Mouse (Mus musculus): ENCODE measurements at regions not wholly inside any gene's neighbourhood (a gene's known extent, or its start where the extent isn't known, plus 50 kb on each side); places are given as distances from the start of the nearest gene placed in this dataset.

DNA sequence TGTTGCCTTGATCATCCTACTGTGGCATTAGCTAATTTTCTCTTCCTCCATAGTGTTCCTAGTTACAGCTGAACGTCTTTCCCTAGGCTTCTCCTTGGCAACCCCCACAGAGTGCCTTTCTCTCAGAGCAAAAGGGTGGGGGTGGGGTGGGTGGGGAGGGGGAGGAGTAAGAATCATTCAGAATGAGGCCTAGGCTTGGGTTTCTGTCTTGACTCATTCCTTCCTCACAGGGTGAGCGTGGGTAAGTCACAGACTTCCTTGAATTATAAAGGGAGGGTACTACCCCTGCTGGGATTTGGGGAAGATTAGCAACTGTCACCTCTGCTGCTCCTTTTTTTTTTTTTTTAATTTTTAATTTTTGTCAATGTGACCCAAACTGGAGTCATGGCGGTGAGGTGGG lies 114.5 kb downstream of the Dhx35 start:
- DNase-seq (ENCODE audit: low spot score), result no peak

DNA sequence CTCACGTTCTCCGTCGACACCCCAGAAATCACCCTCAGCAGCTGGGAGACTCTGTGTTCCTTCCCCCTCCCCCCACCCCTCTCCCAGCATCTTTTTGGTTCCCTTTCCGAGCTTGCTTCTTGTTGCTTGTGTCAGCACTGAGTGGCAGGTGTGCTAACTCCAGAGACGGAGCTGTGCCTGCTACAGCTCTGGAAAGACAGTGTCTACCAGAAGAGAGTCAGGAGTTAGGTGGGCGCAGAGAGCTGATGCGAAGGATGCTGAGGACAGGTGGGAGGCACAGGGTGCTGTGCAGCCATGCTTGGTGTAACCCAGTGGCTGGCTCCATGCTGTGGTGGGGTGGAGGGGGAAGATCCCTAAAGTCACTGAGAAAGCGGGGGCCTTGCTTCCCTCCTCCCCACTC lies 115.7 kb downstream of the Dhx35 start:
- no peak for DNase-seq (ENCODE audit: low spot score)

DNA sequence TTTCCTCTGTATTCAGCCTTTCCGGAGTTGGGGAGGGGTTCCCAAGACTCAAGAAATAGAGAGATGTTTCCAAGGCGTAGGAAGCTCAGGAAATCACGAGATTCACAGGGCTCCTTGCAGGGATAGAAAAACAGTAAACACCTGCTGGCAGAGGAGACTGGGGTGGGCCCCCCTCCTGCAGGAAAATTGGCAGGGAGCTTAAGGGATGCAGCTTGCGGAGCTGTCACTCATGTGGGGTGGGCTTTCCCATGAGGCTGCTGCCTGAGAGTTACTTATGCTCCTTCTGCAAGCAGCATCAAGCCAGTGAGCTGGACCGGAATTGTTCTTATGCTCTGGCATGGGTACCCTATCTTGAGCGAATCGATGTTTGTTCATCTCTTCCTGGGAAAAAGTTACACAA lies 116.6 kb downstream of the Dhx35 start:
- no peak for DNase-seq (ENCODE audit: low spot score)

GRCm38 (mm10) chr2:158912631-158913258 lies 118.1 kb downstream of the Dhx35 start:
- DNase-seq (ENCODE audit: low spot score), result peak; percentile 46

DNA sequence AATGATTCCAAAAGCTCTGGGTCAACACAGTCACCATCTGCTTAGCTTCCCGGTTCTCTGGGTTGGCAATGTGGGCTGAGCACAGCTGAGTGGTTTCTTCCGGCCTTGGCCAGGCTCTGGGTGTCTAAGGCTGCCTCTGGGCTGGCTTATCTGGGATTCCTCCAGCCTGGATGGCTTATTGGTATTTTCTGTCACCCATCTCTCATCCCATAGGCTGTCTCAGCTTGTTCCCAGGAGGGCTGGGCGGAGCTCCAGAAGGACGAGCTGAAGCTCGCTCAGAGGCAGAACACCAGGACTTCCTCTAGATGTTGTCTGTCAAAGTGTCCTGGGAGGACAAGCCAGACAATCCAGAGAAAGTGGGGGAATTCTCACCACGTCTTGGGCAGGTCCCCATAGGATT lies 122.8 kb downstream of the Dhx35 start:
- peak; percentile 10 for DNase-seq (ENCODE audit: low spot score)

DNA sequence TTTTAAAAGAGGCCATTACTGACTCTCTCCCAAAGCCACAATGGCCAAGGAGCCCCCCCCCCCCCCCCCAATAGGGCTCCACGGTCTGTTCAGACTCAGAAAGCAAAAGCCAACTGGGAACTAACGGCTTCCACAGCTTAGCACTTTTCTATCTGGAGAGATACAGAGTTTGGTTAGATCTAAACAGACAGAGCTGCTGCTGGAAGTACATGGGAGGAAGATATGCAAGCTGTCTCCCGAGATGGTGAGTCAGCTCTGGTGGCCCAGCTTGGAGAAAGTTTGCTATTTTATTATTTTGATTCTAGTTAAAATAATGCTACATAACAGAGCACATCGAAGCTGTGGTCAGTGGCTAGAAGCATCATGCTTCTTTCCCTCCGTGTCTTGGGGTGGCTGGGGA lies 123.7 kb downstream of the Dhx35 start:
- DNase-seq (ENCODE audit: low spot score), result no peak

DNA sequence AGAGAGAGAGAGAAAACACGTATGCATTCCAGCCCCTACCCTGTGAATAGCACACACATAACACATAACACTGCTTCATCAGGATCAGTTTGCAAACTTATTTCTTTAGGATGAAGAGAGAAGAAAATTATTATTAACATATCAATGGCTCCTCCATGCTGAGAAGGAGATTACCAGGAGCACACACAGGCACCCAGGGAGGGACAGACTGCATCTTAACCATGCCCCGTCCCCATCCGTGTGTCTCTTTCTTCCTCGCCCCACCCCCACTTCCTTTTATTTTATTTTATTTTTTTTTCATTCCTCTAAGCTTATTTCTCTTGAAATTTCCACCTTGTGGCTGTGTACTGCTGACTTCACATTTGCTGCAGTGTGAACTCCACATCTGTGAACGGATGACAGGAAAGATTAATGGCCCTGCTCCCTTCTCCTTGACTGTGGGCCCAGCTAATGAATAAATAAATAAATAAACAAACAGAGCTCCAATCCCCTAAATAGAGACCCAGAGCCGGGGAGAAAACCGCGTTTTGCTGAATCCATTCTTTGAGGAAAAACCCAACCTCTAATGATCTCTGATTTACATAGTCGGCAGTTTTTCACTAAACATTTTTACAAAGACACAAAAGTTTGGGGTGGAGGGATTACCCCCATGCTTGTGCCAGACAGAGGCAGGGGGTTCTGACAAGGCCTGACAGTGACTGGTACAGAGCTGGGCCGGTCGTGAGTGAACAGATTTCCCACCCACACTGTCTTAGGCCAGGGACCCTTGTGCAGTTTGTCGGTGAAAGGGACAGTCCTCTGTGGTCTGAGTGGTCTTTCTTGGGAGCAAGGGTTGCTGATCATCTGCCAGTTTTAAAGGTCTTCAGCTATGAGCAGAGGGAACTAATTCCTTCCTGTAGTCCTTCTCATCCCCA lies 127.0 kb downstream of the Dhx35 start:
- DNase-seq (ENCODE audit: low spot score), result no peak

GRCm38 (mm10) chr2:158922766-158923165 lies 128.2 kb downstream of the Dhx35 start:
- DNase-seq (ENCODE audit: low spot score), result no peak

DNA sequence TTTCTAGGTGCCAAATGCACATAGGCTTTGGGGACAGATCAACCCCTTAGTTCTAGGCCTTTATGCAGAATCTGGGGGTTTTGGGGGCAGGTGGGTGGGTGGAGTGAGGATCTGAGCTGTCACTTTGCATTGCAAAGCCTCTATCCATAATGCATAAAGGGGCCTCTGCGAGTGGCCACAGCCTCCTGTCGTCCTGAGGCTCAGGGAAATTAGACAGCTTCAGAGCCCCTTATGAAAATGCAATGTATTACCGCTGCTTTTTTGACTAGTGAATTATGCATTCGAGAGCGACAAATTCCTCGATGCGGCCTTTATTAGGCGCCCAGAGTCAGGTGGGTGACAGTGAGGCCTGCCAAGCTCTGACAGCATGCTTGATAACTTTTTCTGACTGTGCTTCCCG lies 134.9 kb downstream of the Dhx35 start:
- no peak for DNase-seq (ENCODE audit: low spot score)

DNA sequence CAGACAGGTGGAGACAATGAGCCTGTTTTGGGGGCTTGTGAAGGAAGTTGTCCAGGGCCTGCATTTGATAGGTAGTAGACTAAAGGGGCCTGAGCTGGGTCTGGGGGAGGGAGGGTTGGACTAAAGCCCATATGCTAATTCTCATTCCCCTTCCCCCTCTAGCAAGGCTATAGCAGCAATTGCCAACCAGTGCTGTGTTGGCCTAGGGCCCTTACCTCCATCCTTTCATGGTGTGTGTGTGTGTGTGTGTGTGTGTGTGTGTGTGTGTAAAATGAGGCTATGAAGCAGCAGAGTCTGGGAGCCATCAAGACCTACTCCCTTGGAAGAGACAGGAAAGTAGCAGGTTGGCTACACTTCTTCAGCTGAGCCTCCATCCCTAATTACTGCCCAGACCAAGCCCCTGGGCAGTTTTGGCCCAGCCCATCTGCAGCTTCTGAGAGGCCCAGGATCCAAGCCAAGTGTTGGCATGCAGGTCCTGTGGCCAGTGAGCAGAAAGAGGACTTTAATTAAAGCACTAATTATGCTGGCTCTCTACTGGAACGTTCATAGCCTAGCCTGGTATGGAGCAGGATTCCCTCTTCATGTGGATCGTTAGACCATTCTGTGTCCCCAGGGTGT lies 143.4 kb downstream of the Dhx35 start:
- DNase-seq (ENCODE audit: low spot score), result peak; percentile 32

GRCm38 (mm10) chr2:158949418-158949817 lies 154.8 kb downstream of the Dhx35 start:
- DNase-seq (ENCODE audit: low spot score), result no peak

- DNase-seq (ENCODE audit: low spot score), result no peak
These were observed 156.5 kb downstream of the Dhx35 start for GRCm38 (mm10) chr2:158951061-158951460.

GRCm38 (mm10) chr2:158956888-158957287 lies 162.3 kb downstream of the Dhx35 start:
- DNase-seq (ENCODE audit: low spot score), result no peak

DNA sequence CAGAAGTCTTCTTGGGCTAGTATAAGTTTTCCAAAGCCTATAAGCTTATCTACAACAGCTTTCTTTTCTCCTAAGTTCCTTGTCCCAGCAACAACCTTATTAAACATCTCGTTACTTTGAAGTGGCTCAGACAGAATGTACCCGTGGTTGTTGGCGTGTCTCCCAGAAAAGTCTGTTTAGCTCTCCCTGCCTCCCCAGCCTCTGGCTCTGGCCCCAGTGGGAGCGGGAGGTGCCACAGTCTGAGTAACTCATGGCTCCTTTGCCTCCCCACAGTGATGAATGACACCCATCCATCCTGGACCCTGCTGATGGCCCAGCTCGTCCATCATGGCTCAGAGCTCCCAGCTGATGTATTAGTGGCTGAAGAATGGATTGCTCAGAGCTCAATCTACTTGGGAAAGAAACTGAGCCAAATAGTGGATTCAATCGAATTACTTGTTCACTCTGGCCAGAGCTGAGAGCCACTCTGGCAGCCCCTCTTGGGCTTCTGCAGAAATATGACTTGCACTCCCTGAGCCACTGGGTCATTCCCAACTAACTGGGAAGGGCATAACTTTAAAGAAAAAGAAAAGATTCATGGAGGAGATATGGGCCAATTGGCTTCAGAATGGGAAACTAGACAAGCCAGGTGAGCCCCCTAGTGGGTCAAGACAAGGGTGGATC lies 170.5 kb downstream of the Dhx35 start:
- DNase-seq (ENCODE audit: low spot score), result peak; percentile 79

DNA sequence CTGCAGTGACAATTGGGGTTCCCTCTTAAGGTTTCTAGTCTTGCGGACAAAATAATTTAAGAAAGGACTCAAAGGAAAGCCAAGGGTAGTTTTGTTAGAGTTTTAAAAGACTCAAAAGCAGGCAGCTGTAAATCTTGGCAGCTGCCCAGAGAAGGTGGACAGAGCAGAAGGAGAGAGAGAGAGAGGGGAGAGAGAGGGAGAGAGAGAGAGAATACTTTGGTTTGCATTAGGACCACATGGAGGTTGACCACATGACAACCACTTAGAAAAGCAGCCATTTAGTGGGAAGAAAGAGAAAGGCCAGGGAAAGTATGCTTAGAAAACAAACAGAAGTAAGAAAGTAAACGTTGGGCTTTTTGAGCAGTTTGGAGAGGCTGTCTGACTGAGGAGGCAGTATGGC lies 177.6 kb downstream of the Dhx35 start:
- no peak for DNase-seq (ENCODE audit: low spot score)

DNA sequence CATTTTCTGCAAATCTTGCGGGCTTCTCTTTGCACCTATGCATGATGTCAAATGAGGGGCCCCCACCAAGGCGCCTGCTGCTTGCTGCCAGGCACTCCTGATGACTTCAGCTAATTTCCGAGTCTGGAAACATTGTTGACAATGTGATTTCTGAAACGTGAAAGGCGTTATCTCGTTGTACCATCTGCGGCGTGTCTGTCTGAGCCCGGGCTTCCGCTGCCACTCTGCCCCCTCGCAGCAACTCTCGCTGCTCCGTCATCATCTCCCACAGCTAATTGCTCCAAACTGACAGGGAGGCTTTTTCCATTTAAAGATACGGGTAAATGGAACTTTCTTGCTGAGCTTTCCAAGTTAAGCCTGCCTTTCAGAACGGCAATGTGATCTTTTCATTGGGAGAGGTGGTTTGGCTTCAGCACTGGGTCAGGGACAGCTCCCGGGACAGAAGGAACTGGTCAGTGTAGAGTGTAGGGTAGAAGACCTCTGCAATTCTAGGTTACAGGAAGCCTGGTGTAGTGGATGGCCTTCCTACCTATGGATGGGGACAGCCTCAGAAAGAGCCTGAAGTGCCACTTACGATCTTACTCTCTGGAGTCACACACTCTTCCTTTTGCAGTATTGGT lies 191.0 kb downstream of the Dhx35 start:
- DNase-seq (ENCODE audit: low spot score), result peak; percentile 16

GRCm38 (mm10) chr2:159002481-159003186 lies 208.0 kb downstream of the Dhx35 start:
- DNase-seq (ENCODE audit: low spot score), result no peak

GRCm38 (mm10) chr2:159003187-159003497 lies 208.5 kb downstream of the Dhx35 start:
- no peak for DNase-seq (ENCODE audit: low spot score)

DNA sequence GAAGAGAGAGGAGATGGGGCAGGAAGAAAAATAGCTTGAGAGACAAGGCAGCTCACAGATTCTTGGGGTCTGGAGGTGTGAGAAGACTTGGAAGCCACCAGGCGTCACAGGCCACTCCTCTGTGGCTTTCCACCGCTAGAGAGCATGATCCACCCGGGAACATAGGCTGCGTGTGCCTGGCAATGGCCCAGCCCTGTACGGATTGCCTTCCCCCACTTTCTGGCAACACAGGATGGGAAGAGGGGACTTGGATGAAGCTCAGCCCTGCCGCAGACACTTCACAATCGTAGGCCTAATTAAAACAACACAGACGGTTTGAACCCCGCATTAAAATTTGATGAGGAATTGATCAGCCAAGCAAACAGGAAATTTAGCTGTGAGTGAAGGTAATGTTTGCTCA lies 209.8 kb downstream of the Dhx35 start:
- peak; percentile 59 for DNase-seq (ENCODE audit: low spot score)

DNA sequence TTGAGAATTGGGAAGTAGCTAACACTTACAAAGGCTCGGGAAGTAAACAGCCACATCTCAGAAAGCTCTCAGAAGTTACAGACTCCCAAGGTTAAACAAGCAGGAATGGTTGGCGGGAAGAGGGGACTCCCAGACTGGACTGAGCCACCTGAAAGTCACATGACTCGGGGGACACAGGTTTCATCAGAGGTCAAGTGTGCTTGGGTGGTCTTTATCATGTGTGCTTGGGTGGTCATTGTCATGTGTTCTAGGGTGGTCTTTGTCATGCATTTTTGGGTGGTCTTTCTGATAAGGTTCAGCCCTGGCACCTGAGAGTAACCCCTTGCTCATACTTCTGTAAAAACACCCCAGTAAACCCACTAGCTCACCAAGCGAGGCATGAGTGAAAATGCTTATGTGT lies 218.1 kb downstream of the Dhx35 start:
- no peak for DNase-seq (ENCODE audit: low spot score)

DNA sequence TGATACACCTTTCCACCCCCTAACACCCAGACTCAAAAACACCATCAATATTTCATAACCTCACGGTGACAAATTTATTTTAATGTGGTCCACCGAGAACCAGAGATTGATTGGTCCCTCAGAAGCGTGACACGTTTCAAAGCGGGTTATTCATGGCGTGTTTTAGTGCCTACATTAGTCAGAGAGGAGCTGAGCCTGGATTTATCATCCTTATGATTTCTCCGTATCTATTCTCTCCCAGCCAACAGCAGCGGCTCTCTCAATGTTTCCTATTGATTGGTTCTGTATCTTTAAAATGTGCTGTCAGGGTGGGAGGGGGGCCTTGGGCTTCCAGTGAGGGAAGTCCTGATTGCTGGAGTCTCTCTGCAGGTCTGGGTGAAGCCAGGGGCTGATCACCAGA lies 219.9 kb downstream of the Dhx35 start:
- no peak for DNase-seq (ENCODE audit: low spot score)

Data from layer of hippocampus, adult 11-12 months (tissue).